Mouse (Mus musculus): ENCODE measurements around the gene Lrrc23.

DNA sequence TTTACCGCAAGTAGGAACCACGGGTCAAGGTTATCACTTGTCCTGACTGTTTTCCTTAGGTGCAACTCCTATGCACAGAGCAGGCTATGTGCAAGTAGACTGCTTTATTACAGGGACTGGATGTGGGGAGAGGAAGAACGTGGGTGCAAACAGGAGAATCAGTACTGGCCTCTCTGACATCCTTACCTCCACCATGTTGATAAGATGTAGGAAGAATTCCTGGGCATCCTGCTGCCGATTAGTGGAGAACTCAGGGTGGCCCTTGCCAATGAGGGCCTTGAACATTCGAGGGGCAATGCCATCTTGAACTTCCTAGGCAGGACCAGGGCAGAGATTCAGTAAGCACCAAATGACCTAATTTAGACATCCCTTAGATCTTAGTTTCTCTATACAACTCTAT, 41.4 kb upstream of the Lrrc23 start:
- TF ChIP-seq CTCF (IDR thresholded peaks at IDR 0.05; ENCODE audit: low read depth, low read length) (no peak), POLR2AphosphoS5 (IDR thresholded peaks at IDR 0.05; ENCODE audit: insufficient replicate concordance, low read depth, low read length) (no peak), GATA1 (IDR thresholded peaks at IDR 0.05; ENCODE audit: borderline replicate concordance, low read length) (no peak), TAL1 (conservative IDR thresholded peaks at IDR 0.05; ENCODE audit: low read depth, low read length) (no peak)
